Mouse (Mus musculus) myocyte (in vitro differentiated cells): ENCODE measurements around the gene E4f1.

ENCODE experiments used
- CEBPB ChIP-seq: IDR thresholded peaks from 2 replicates; pipeline ENCODE4 v1.6.1; 2011; ENCODE audit warnings: mild to moderate bottlenecking, moderate library complexity; ENCODE audit not compliant: poor library complexity, insufficient read depth, severe bottlenecking
- E2F4 ChIP-seq: IDR thresholded peaks from one replicate; pipeline ENCODE4 v1.6.1; 2011; ENCODE audit warnings: mild to moderate bottlenecking, control low read depth, moderate library complexity; ENCODE audit not compliant: insufficient read depth
- MAX ChIP-seq: IDR thresholded peaks from one replicate; pipeline ENCODE4 v1.6.1; 2011; ENCODE audit warnings: low read depth, mild to moderate bottlenecking, control low read depth
- MYOD1 ChIP-seq, 3 experiments: IDR thresholded peaks; one replicate each; pipeline ENCODE4 v1.6.1; 2011; ENCODE audit warnings: control low read depth in 2 of 3, low read depth in 2 of 3, mild to moderate bottlenecking in 2 of 3, moderate library complexity in 1 of 3; ENCODE audit not compliant: insufficient read length in 2 of 3, control insufficient read depth in 1 of 3
- MYOG ChIP-seq, 3 experiments: IDR thresholded peaks; one replicate each; pipeline ENCODE4 v1.6.1; 2011; ENCODE audit warnings: control low read depth in 2 of 3, low read depth in 2 of 3, mild to moderate bottlenecking in 2 of 3; ENCODE audit not compliant: insufficient read length in 2 of 3, control insufficient read depth in 1 of 3, insufficient read depth in 1 of 3
- POLR2A ChIP-seq: IDR thresholded peaks from one replicate; pipeline ENCODE4 v1.6.1; 2011; ENCODE audit warnings: low read depth, mild to moderate bottlenecking, control low read depth, moderate library complexity; ENCODE audit not compliant: insufficient read length
- POLR2AphosphoS2 ChIP-seq: IDR thresholded peaks from one replicate; pipeline ENCODE4 v1.6.1; 2011; ENCODE audit warnings: low read depth, control low read depth; ENCODE audit not compliant: insufficient read length
- TCF12 ChIP-seq: IDR thresholded peaks from one replicate; pipeline ENCODE4 v1.6.1; 2011; ENCODE audit warnings: mild to moderate bottlenecking, control low read depth; ENCODE audit not compliant: poor library complexity, insufficient read depth, severe bottlenecking

DNA sequence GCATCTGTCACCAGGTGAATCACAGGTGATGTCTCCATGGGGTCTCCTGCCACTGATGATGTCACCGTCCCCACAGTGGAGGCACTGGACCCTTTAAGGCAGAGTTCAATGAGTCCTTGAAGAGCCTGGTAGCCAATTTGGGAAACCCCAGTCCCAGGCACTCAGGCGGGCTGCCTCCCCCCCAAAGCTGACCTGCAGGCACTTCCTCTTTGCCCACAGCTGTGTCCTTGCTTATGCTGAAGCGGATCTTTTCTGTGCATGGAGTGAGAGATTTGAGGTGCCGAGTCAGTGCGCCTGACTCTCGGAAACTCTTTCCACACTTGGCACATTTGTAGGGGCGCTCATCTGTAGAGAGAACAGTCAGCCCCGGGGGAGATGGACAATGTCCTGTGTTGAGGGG is 23.5 kb downstream of the E4f1 start:
- no peak for TF ChIP-seq POLR2A
- TF ChIP-seq E2F4: no peak
- no peak for TF ChIP-seq CEBPB
- TF ChIP-seq MAX: no peak
- TF ChIP-seq TCF12: no peak
- no peak for TF ChIP-seq MYOG (IDR thresholded peaks at IDR 0.05; ENCODE audit: control insufficient read depth in 1 of 3, insufficient read depth in 1 of 3, insufficient read length in 2 of 3, low read depth in 2 of 3)
- no peak for TF ChIP-seq MYOD1 (IDR thresholded peaks at IDR 0.05; ENCODE audit: control insufficient read depth in 1 of 3, insufficient read length in 2 of 3, low read depth in 2 of 3)
- TF ChIP-seq POLR2AphosphoS2: no peak
